Mouse (Mus musculus): ENCODE data around the gene Creb3l2.

- TF ChIP-seq GATA1 (IDR thresholded peaks at IDR 0.05; ENCODE audit: low read length) = no peak
- TF ChIP-seq TAL1 (IDR thresholded peaks at IDR 0.05; ENCODE audit: low read length) = no peak
Observed at GRCm38 (mm10) chr6:37353616-37354015, 88.3 kb downstream of the Creb3l2 start.
